Mouse (Mus musculus) cerebral cortex, adult 2 months (tissue): ENCODE results near the gene Defa17.

ENCODE experiments used
- WGBS: fragments of 180-500 bp; shearing (Covaris S2); methylation state at CpG from one replicate; pipeline ENCODE4 v1.1.7; 2018; 5-methylcytosine and 5-hydroxymethylcytosine counted together

Gene Defa17

GRCm38 (mm10) chr8:21655480-21655879 lies at the start of gene Defa17:
TSS of gene Defa17 (plus strand) at chr8:21655780.
- 38% methylated on average over 1 of the region's 2 CpGs for WGBS

- 92% methylated on average over 1 of the region's 1 CpGs for WGBS
Observed at GRCm38 (mm10) chr8:21617883-21618282, 37.7 kb upstream of the Defa17 start, which contains the start of gene Defa26. TSS of gene Defa26 (plus strand) at chr8:21618183.

- WGBS: 86% methylated on average over 1 of the region's 1 CpGs
Observed at GRCm38 (mm10) chr8:21665497-21665896, 9.9 kb downstream of the Defa17 start, which contains the start of gene Defa34. TSS of gene Defa34 (plus strand) at chr8:21665797.

GRCm38 (mm10) chr8:21703545-21703944 lies 48.0 kb downstream of the Defa17 start, which contains the start of gene AY761184:
TSS of gene AY761184 (minus strand) at chr8:21703645.
- WGBS: 64% methylated on average over 2 of the region's 2 CpGs
